Mouse (Mus musculus): ENCODE measurements around the gene Prdm12. TPM values are rescaled to one million over a fixed set of nuclear protein-coding genes. Genes with fewer than 3 reads are reported as not detected.

Gene Prdm12
- under 1 TPM in 1 of 2 experiments, not detected in 1; 0.30 TPM for total RNA-seq (2021)

GRCm38 (mm10) chr2:31639901-31640608 lies at the start of gene Prdm12:
Prdm12 (plus strand) TSS chr2:31640037.
- DNase-seq: no peak

GRCm38 (mm10) chr2:31591799-31592484 lies 47.9 kb upstream of the Prdm12 start:
- DNase-seq: no peak

GRCm38 (mm10) chr2:31607555-31607954 lies 32.3 kb upstream of the Prdm12 start:
- DNase-seq: no peak

- no peak for DNase-seq
These were observed 30.0 kb upstream of the Prdm12 start for GRCm38 (mm10) chr2:31609859-31610261.

GRCm38 (mm10) chr2:31610922-31611321 lies 28.9 kb upstream of the Prdm12 start:
- DNase-seq: no peak

GRCm38 (mm10) chr2:31611400-31611799 lies 28.4 kb upstream of the Prdm12 start:
- no peak for DNase-seq

GRCm38 (mm10) chr2:31612627-31613026 lies 27.2 kb upstream of the Prdm12 start:
- no peak for DNase-seq

GRCm38 (mm10) chr2:31613781-31614180 lies 26.1 kb upstream of the Prdm12 start:
- no peak for DNase-seq

- no peak for DNase-seq
These were observed 21.2 kb upstream of the Prdm12 start for GRCm38 (mm10) chr2:31618484-31619161.

GRCm38 (mm10) chr2:31619208-31619607 lies 20.6 kb upstream of the Prdm12 start:
- DNase-seq: no peak

- DNase-seq: no peak
These were observed 6.3 kb upstream of the Prdm12 start for GRCm38 (mm10) chr2:31633531-31633930.

- DNase-seq: no peak
These were observed 4.3 kb upstream of the Prdm12 start for GRCm38 (mm10) chr2:31635281-31636137.

GRCm38 (mm10) chr2:31636138-31636741 lies 3.6 kb upstream of the Prdm12 start:
- DNase-seq: no peak

- no peak for DNase-seq
These were observed 3.1 kb upstream of the Prdm12 start for GRCm38 (mm10) chr2:31636742-31637141.

- DNase-seq: no peak
These were observed 2.5 kb upstream of the Prdm12 start for GRCm38 (mm10) chr2:31637311-31637710.

GRCm38 (mm10) chr2:31637807-31638206 lies 2.0 kb upstream of the Prdm12 start:
- no peak for DNase-seq

- DNase-seq: no peak
These were observed 1.0 kb upstream of the Prdm12 start for GRCm38 (mm10) chr2:31638581-31639465.

- no peak for DNase-seq
These were observed 424 bp upstream of the Prdm12 start for GRCm38 (mm10) chr2:31639466-31639760.

GRCm38 (mm10) chr2:31640609-31641507 lies 1.0 kb downstream of the Prdm12 start:
- DNase-seq: no peak

GRCm38 (mm10) chr2:31641508-31641830 lies 1.6 kb downstream of the Prdm12 start:
- DNase-seq: no peak

All from layer of hippocampus, postnatal 36 days (tissue).